Mouse (Mus musculus): ENCODE measurements around the gene Dnmbp.
A peak's percentile ranks its signal among the peaks of the same experiment; 100 is the strongest.
"Not testable (repeated sequence)": the region's sequence is repeated elsewhere in the genome, so short reads cannot be mapped to it uniquely, and the experiment has no call there.

Dnmbp gene

GRCm38 (mm10) chr19:43939769-43940689 lies at the start of gene Dnmbp:
Dnmbp (minus strand) TSS chr19:43940191.
- DNase-seq = peak; percentile 80

GRCm38 (mm10) chr19:43986069-43986794 lies 46.2 kb upstream of the Dnmbp start, which contains the start of gene Cpn1:
Cpn1 (minus strand) TSS chr19:43986556.
- no peak for DNase-seq

DNA sequence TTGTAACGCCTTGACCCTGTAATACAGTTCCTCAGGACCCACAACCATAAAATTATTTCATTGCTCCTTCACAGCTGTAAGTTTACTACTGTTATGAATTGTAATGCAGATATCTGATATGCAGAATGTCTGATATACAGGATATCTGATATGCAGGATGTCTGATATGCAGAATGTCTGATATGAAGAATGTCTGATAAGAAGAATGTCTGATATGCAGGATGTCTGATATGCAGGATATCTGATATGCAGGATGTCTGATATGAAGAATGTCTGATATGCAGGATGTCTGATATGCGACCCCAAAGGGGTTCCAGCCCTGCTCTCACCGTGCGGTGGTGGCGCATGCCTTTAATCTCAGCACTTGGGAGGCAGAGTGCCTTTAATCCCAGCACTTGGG lies 42.0 kb upstream of the Dnmbp start:
- DNase-seq = no peak

GRCm38 (mm10) chr19:43980711-43981110 lies 40.7 kb upstream of the Dnmbp start:
- DNase-seq = no peak

DNA sequence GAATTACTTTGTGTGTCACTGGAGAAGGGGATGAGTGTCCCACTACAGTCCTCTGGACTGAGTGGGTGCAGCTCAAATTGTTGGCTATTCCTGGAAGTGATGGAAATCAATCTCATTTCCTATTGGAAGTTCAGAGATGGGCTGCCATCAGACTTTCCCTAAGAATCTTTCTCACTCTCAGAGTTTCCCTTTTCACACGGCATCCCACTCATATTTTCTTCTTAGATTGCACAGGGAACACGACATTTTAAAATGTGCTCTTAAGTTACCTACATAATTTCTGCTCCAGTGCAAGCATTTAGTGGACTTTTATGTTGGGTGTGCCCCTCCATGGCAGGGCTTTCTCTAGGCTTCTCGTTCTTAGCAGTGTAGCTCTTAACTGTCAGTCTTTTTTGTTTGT lies 37.8 kb upstream of the Dnmbp start:
- DNase-seq = no peak

DNA sequence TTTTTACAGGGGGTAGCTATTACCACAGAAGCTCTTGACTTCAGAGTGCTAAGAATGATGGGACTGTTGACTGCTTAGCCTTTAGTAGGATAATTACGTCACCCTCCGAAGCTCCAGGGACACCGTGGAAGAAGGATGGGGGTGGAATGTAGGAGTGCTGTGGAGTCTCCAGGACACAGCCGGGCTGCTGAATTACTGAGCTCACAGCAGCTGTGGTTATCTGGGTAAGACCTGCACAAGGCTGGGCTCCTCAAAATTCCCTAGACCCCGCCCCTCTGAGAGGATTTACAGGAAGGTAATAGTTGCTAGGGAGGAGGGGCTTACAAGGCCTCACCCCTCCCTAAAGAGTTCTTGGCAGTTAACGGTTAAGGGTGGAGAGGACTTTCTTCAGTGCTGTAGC lies 36.7 kb upstream of the Dnmbp start:
- no peak for DNase-seq

- DNase-seq = no peak
Observed at GRCm38 (mm10) chr19:43974221-43974620, 34.2 kb upstream of the Dnmbp start.

- no peak for DNase-seq
Observed at GRCm38 (mm10) chr19:43973711-43974110, 33.7 kb upstream of the Dnmbp start.

- DNase-seq = no peak
Observed at GRCm38 (mm10) chr19:43972129-43972528, 32.1 kb upstream of the Dnmbp start.

DNA sequence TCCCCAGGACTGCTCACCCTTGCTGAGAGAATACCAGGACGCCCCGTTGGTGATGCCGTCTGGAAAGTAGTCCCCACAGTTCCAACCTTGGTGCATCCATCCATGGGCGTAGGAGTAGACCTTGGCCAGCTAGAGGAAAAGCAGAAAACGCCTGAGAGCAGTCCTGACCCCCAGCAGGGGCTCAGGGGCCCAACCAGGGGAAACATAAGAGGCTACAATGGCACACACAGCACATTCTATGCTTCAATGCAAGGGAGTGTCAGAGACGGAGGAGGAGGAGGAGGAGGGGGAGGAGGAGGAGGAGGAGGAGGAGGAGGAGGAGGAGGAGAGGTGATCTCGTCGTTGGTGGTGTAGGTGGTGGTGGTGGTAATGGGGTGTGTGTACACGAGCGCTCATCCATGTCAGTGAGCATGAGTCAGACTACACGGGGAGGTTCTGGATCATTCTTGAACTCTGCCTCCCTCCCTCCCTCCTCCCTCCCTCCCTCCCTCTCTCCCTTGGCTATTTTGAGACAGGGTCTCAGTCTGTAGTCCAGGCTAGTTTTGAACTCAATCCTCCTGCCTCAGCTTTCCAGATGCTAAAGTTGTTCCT lies 28.5 kb upstream of the Dnmbp start:
- no peak for DNase-seq

DNA sequence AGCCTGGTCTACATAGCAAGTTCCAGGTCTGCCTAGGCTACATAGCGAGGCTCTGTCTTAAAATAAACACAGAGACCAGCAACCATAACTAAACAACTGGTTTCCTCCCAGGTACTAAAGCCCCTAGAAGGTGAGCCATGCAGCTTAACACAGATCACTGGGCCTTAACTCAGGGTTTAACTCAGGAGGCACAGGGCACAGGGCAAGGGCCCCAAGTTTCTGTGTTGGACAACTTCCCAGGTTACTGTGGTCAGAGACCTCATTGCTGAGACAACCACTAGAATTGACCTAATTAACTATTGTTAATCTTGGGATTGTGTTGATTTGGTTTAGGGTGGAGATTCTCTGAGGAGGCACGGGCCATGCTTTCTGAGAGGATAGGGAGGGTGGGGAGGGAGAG lies 26.5 kb upstream of the Dnmbp start:
- no peak for DNase-seq

DNA sequence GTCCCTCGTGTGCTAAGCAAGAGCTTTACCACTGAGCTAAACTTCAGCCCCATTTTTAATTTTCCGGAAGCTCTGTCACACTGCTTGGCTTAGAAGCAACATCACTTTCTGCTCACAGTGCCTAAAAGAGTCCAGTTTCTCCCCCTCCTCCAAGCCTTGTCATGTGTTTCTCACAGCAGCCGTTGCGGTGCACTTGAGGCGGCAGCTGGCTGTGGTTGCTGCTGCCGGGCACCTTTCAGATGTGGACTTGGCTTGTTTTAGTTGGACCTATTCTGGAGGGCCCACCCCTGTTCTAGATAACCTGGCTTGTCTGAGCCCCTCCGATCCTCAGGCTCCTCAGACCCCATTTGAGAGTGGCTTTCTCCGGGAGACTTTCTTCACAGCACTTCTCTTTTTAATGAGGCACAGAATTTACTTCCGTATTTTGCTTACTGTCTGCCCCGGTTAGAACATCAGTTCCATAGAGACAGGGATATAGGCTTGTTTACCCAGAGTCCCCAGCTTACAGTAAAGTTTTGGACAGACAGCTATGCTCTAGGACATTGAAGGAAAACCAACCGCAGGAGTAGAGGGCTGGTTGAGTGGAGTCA lies 25.6 kb upstream of the Dnmbp start:
- no peak for DNase-seq

GRCm38 (mm10) chr19:43962795-43963194 lies 22.8 kb upstream of the Dnmbp start:
- no peak for DNase-seq

GRCm38 (mm10) chr19:43961185-43961584 lies 21.2 kb upstream of the Dnmbp start:
- DNase-seq = no peak

- DNase-seq = no peak
Observed at GRCm38 (mm10) chr19:43960014-43960413, 20.0 kb upstream of the Dnmbp start.

DNA sequence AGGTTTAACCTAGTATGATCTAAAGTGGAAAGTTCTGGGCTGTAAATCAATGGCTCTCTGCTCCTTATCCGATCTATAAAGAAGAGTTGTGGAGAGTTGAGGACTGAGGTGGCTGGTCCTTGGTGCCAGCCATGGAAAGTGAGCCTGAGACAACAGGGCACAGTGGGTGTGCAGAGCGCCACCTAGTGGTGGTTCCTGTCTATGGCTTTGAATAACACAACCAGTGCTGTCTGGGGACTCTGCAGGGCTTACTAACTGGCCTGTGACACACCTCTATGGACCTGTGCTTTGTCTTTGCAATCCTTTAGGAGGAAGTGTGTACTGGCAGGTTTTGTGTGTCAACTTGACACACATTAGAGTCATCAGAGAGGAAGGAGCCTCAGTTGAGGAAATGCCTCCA lies 19.2 kb upstream of the Dnmbp start:
- peak; percentile 47 for DNase-seq

DNA sequence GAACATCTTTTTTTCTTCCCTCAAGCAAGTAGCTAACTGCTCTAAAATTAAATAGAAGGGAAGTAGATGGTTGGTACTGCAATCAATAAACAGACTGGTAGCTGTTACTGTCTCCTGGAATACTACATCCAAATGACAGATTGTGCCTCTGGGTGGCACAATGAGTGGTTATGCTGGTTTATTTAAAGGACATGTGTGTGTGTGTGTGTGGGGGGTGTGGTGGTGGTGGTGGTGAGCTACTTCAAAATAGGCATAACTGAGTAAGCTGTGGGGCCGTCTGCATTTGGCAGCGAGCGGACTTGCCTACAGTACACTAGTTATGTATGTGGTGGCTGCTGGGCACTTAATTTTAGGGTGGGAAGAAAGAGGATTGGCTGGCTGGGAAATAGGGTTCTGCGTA lies 17.9 kb upstream of the Dnmbp start:
- no peak for DNase-seq

DNA sequence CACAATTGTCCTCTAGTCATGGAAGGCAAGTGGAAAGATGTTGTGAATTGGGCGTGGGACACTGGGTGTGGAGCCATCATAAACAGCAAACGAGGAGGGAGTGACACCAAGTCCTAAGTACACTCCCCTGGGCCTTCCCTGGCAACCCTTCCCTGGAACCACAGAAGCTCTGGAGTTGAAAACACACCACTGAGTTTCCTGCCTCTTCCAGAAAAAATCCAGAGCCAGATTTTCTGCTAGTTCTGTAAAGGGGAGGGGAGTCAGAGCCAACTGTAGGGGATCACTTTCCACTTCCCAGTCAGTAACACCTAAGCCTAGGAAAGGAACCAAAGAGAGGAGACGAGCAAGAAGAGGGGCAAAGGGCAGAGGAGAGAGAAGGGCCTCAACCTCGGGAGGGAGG lies 17.4 kb upstream of the Dnmbp start:
- no peak for DNase-seq

DNA sequence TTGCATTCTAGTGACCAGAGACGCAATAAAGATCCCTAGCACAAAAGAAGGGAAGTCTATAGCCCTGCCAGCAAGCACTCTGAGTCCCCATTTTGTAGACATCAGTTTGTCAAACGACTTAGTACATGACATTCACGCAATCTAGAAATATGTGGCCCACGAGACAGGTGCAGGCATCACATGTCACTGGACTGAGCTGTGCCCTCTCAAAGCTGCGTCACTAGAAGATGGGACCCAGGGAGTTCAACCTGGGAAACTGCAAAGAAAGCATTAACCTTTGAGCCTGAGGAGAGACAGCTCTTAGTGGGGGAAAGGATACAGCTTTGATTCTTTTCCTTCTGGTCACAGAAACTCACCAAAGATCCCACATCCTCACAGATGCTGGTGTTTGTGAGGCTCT lies 15.3 kb upstream of the Dnmbp start:
- no peak for DNase-seq

GRCm38 (mm10) chr19:43954864-43955263 lies 14.9 kb upstream of the Dnmbp start:
- no peak for DNase-seq

DNA sequence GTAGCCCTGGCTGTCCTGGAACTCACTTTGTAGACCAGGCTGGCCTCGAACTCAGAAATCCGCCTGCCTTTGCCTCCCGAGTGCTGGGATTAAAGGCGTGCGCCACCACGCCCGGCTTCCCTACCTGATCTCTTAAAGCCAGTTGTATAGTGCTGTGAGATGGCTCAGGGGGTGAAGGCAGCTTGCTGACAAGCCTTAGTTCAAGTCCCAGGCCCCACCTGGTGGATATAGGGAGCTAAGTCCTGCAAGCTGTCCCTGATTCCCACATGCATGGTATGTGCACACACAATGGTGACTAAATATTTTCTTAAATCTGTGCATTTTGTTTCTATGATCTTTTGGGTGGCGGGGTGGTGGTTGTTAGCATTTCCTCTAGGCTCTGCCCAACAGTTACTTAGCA lies 12.9 kb upstream of the Dnmbp start:
- DNase-seq = not testable (repeated sequence)

GRCm38 (mm10) chr19:43949111-43949810 lies 9.3 kb upstream of the Dnmbp start:
- no peak for DNase-seq

DNA sequence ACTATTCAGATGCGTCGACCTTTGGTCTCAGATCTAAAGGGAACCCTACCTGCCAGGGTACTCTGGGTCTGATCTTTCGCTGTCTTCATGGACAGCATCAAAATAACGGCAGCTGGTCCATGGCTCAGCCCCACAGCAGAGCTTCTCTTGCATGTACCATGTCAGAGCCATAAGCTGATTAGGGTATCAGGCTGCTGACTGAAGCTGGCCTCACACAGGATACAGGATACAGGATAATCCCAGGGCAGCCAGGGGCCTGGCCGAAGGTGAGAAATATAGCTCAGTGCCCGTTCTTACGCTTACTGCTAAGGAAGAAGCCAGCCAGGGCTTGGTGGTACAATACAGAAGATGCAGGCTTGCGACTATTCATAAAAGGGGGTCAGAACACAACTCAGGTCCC lies 4.6 kb upstream of the Dnmbp start:
- no peak for DNase-seq
